Mouse (Mus musculus) liver, embryonic 15.5 days (tissue): ENCODE results near the gene Atp6v1f. TPM values are rescaled to one million over a fixed set of nuclear protein-coding genes. Genes with fewer than 3 reads are reported as not detected.

Experiments used
- ATAC-seq: fragments of 200-750 bp; cut with Nextera tagmentation; 2 replicates; pipeline ENCODE4 v1.8.0; 2017; ENCODE audit warnings: moderate number of reproducible peaks, mild to moderate bottlenecking, moderate library complexity; ENCODE audit not compliant: insufficient read depth
- H3K27ac ChIP-seq: fragments of 300-500 bp; sonication (generic); replicated peaks from 2 replicates; pipeline ENCODE4 v1.5.1; 2015; ENCODE audit warnings: mild to moderate bottlenecking, inconsistent platforms
- H3K27me3 ChIP-seq: fragments of 300-500 bp; sonication (generic); 2 replicates; pipeline ENCODE4 v1.6.1; 2015; ENCODE audit warnings: mild to moderate bottlenecking, inconsistent platforms
- H3K36me3 ChIP-seq: fragments of 300-500 bp; sonication (generic); replicated peaks from 2 replicates; pipeline ENCODE4 v1.6.1; 2015; ENCODE audit warnings: moderate library complexity, mild to moderate bottlenecking, inconsistent platforms
- H3K4me1 ChIP-seq: fragments of 300-500 bp; sonication (generic); replicated peaks from 2 replicates; pipeline ENCODE4 v1.6.1; 2015; ENCODE audit warnings: inconsistent platforms
- H3K4me2 ChIP-seq: fragments of 300-500 bp; sonication (generic); 2 replicates; pipeline ENCODE4 v1.6.1; 2015; ENCODE audit warnings: moderate library complexity, mild to moderate bottlenecking, inconsistent platforms
- H3K4me3 ChIP-seq: fragments of 300-500 bp; sonication (generic); replicated peaks from 2 replicates; pipeline ENCODE4 v1.5.1; 2015; ENCODE audit warnings: mild to moderate bottlenecking, inconsistent platforms
- H3K9ac ChIP-seq: fragments of 300-500 bp; sonication (generic); 2 replicates; pipeline ENCODE4 v1.6.1; 2015; ENCODE audit warnings: moderate library complexity, mild to moderate bottlenecking, inconsistent platforms
- H3K9me3 ChIP-seq: fragments of 300-500 bp; sonication (generic); replicated peaks from 2 replicates; pipeline ENCODE4 v1.6.1; 2016; ENCODE audit warnings: inconsistent platforms
- WGBS: fragments of 180-500 bp; shearing (Covaris S2); methylation state at CpG from one replicate; pipeline ENCODE4 v1.1.7; 2015; ENCODE audit warnings: mixed read lengths; ENCODE audit not compliant: insufficient replicate concordance; 5-methylcytosine and 5-hydroxymethylcytosine counted together
- polyA plus RNA-seq: library from polyadenylated mRNA; unstranded; fragments of >200 nt; fragmentation: Nextera tagmentation; extraction: Ambion mirVana; gene quantifications from 2 replicates; pipeline ENCODE4 v1.2.1, GENCODE M21; 2015

Atp6v1f gene
- polyA plus RNA-seq = 125 and 127 TPM in 2 replicates

GRCm38 (mm10) chr6:29467583-29468354 lies at the start of gene Atp6v1f:
Atp6v1f (plus strand) TSS chr6:29467718.
- Histone ChIP-seq H3K9ac (peak within 1 kb of the TSS; percentile 69), H3K4me3 (peak within 1 kb of the TSS; percentile 73), H3K27ac (peak within 1 kb of the TSS; percentile 64), H3K36me3 (peaks cover 20% of the 10 kb centered on the region), H3K4me2 (peak within 1 kb of the TSS; percentile 79), H3K9me3 (no peaks in the 10 kb centered on the region), H3K4me1 (peaks cover 18% of the 10 kb centered on the region), H3K27me3 (no peaks in the 10 kb centered on the region)
- ATAC-seq = peak; percentile 87
- WGBS = under 1% methylated on average over 39 of the region's 39 CpGs

- Histone ChIP-seq H3K4me2 (no peak overlapping the region), H3K27ac (no peak overlapping the region), H3K27me3 (peaks cover 9% of the 10 kb centered on the region), H3K9ac (no peak overlapping the region), H3K4me3 (no peak overlapping the region), H3K4me1 (no peaks in the 10 kb centered on the region), H3K9me3 (no peaks in the 10 kb centered on the region), H3K36me3 (no peaks in the 10 kb centered on the region)
- WGBS = 24% methylated on average over 2 of the region's 2 CpGs
- no peak for ATAC-seq
Observed at GRCm38 (mm10) chr6:29420596-29420995, 46.9 kb upstream of the Atp6v1f start.

GRCm38 (mm10) chr6:29425118-29425517 lies 42.4 kb upstream of the Atp6v1f start:
- no peak overlapping the region for H3K9ac ChIP-seq
- H3K4me1 ChIP-seq = no peaks in the 10 kb centered on the region
- H3K36me3 ChIP-seq = no peaks in the 10 kb centered on the region
- no peak for ATAC-seq
- no peaks in the 10 kb centered on the region for H3K9me3 ChIP-seq
- no peak overlapping the region for H3K4me3 ChIP-seq
- no peak overlapping the region for H3K4me2 ChIP-seq
- H3K27me3 ChIP-seq = peaks cover 9% of the 10 kb centered on the region
- 70% methylated on average over 8 of the region's 8 CpGs for WGBS
- H3K27ac ChIP-seq = no peak overlapping the region

- no peak overlapping the region for H3K4me2 ChIP-seq
- H3K27me3 ChIP-seq = peaks cover 18% of the 10 kb centered on the region
- H3K4me1 ChIP-seq = no peaks in the 10 kb centered on the region
- WGBS = 64% methylated on average over 6 of the region's 6 CpGs
- no peak overlapping the region for H3K4me3 ChIP-seq
- H3K36me3 ChIP-seq = no peaks in the 10 kb centered on the region
- H3K9ac ChIP-seq = no peak overlapping the region
- ATAC-seq = no peak
- no peak overlapping the region for H3K27ac ChIP-seq
- no peaks in the 10 kb centered on the region for H3K9me3 ChIP-seq
Observed at GRCm38 (mm10) chr6:29426331-29426730, 41.2 kb upstream of the Atp6v1f start.

DNA sequence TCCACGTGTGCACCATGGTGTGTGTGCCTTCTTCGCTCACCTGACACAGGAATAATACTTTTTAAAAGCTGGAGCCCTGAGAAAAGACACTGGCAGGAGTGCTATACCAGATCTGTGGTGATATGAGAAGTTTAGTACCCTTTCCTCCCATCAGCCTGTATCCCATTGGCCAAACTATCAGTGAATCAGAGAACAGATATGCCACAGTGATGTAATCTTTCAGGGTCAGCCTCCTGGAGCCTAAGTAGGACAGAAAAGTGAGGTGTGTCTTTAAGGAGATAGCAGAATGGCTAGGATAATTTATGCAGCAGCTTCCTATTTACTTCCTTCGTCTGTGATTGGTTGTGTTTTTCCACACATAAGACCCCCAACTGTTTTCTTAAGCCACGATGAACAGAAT lies 39.3 kb upstream of the Atp6v1f start:
- WGBS = 47% methylated on average over 4 of the region's 4 CpGs
- ATAC-seq = no peak

DNA sequence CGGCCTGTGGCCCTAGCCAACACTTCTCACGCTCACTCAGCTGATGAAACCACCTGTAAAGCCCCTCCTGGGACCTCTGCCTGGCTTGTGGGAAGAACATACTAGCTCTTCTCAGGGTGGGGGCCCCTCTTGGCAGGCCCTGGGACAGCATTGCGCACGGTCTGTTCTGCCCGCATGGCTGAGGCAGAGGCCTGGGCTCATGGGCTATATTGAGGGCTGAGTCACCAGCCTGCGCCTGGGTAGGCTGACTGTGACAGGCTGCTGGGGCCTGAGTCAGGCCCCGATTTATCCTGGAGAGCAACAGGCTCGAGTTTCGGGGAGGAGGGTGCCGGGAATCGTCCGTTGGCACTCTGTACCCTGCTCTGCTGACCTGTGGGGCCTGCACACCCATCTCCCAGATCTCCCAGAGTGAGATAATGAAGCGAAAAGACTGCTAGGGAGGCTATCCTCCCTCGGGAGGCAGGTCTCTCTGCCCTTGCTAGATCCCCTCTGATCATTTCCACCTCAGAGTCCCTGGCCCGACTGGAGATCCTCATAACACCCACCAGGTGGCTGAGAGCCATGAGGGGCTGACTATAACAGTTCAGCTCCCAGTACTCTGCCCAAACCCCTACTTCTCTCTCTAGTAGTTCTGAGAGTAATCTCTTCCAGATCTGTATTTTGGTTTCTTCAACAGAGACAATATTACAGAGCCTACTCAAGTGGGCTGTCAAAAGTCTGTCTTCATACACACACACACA lies 36.7 kb upstream of the Atp6v1f start:
- Histone ChIP-seq H3K27me3 (peaks cover 63% of the 10 kb centered on the region), H3K36me3 (no peaks in the 10 kb centered on the region), H3K27ac (no peak overlapping the region), H3K9ac (no peak overlapping the region), H3K4me2 (no peak overlapping the region), H3K4me3 (no peak overlapping the region), H3K4me1 (peaks cover 7% of the 10 kb centered on the region; the same call in 1 of the 2 replicates), H3K9me3 (no peaks in the 10 kb centered on the region)
- 49% methylated on average over 15 of the region's 15 CpGs for WGBS
- no peak for ATAC-seq

More for the DNA sequence above, 39.3 kb upstream of the Atp6v1f start:
- no peak overlapping the region for H3K9ac ChIP-seq
- no peaks in the 10 kb centered on the region for H3K36me3 ChIP-seq
- no peak overlapping the region for H3K4me2 ChIP-seq
- H3K9me3 ChIP-seq = no peaks in the 10 kb centered on the region
- H3K4me3 ChIP-seq = no peak overlapping the region
- H3K4me1 ChIP-seq = 0 out of 2 replicates have a peak, but pooled peaks cover 4% of the 10 kb centered on the region
- peaks cover 36% of the 10 kb centered on the region for H3K27me3 ChIP-seq
- no peak overlapping the region for H3K27ac ChIP-seq

GRCm38 (mm10) chr6:29431473-29431872 lies 36.0 kb upstream of the Atp6v1f start:
- Histone ChIP-seq H3K27ac (no peak overlapping the region), H3K9ac (no peak overlapping the region), H3K27me3 (peaks cover 69% of the 10 kb centered on the region), H3K9me3 (no peaks in the 10 kb centered on the region), H3K4me1 (peaks cover 7% of the 10 kb centered on the region; the same call in 1 of the 2 replicates), H3K4me3 (no peak overlapping the region), H3K36me3 (no peaks in the 10 kb centered on the region), H3K4me2 (no peak overlapping the region)
- no peak for ATAC-seq
- WGBS = 40% methylated on average over 5 of the region's 5 CpGs

DNA sequence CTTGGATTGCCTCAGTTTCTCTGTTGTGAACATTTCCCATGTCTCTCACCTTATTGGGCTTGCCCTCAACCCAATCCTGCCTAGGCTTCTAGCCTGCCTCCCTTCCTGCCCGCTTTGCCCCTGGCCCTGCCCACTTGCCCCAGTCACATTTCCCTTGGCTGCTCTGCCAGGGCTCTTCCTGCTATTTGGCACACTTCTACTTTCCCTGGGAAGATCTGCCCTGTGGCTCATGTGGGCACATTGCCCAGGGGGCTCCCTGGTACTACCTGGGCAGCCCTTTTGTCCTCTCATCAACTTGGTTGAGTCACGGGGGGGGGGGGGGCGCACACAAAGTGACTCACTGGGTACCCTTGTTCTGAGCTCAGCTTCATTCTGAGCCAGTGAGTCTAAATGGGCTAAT lies 35.4 kb upstream of the Atp6v1f start:
- H3K27ac ChIP-seq = no peak overlapping the region
- no peak overlapping the region for H3K9ac ChIP-seq
- 43% methylated on average over 3 of the region's 3 CpGs for WGBS
- H3K36me3 ChIP-seq = no peaks in the 10 kb centered on the region
- no peak overlapping the region for H3K4me2 ChIP-seq
- H3K27me3 ChIP-seq = peaks cover 76% of the 10 kb centered on the region
- H3K9me3 ChIP-seq = no peaks in the 10 kb centered on the region
- no peak overlapping the region for H3K4me3 ChIP-seq
- peaks cover 7% of the 10 kb centered on the region; the same call in 1 of the 2 replicates for H3K4me1 ChIP-seq
- no peak for ATAC-seq

DNA sequence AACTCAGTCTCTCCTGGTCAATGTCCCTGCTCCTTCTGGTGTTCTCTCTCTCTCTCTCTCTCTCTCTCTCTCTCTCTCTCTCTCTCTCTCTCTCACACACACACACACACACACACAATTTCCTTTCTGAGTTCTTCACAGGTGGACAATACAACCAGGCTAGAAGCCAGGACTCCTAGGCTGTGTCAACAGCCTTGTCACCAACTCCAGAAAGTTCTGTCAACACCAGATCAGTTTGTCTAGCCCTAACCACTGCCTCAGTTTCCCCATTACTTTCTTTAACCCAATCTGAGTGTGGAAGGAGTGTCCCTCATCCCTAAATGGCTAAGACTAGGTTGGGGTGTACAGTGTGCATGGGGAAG lies 34.9 kb upstream of the Atp6v1f start:
- Histone ChIP-seq H3K4me1 (peaks cover 7% of the 10 kb centered on the region; the same call in 1 of the 2 replicates), H3K9me3 (no peaks in the 10 kb centered on the region), H3K4me2 (peak overlapping the region; percentile 57), H3K27me3 (peaks cover 79% of the 10 kb centered on the region), H3K36me3 (no peaks in the 10 kb centered on the region), H3K4me3 (peak overlapping the region; percentile 37), H3K9ac (no peak overlapping the region), H3K27ac (no peak overlapping the region)
- ATAC-seq = no peak

DNA sequence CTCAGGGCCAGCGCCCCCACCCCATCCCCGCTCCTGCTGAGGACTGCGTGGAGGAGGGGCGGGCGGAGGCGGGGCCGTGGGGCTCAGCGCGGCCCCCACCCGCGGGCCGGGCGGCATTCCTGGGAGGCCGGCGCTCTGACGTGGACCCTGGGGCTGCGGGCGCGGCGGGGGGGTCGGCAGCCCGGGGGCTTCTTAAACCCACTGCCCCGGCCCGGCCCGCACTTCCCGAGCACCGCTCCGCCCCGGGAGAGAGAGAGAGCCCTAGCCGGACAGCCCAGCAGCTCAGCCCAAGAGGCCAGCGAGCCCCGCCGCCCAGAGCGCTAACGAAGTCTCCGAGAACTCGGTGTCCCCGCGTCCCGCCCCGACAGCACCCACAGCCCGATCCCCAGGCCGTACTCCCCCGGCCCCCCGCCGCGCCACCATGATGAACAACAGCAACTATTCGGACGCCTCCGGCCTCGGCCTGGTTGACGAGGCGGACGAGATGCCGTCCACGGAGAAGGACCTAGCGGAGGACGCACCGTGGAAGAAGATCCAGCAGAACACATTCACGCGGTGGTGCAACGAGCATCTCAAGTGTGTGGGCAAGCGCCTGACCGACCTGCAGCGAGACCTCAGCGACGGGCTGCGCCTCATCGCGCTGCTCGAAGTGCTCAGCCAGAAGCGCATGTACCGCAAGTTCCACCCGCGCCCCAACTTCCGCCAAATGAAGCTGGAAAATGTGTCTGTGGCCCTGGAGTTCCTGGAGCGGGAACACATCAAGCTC lies 34.3 kb upstream of the Atp6v1f start, which contains the start of gene Flnc:
Flnc (plus strand) TSS at position 219 of the 766 bp plus-strand sequence.
- Histone ChIP-seq H3K9me3 (no peaks in the 10 kb centered on the region), H3K4me1 (peaks cover 7% of the 10 kb centered on the region; the same call in 1 of the 2 replicates), H3K4me2 (peak within 1 kb of the TSS; percentile 57), H3K9ac (no peak within 1 kb of the TSS), H3K36me3 (no peaks in the 10 kb centered on the region), H3K4me3 (peak within 1 kb of the TSS; percentile 37), H3K27me3 (peaks cover 82% of the 10 kb centered on the region), H3K27ac (no peak within 1 kb of the TSS)
- WGBS = 2% methylated on average over 70 of the region's 77 CpGs
- no peak for ATAC-seq
